In genomic region chr6:106800227-106800557, GRCm38 (mm10) we compare ENCODE assay signal across 8 mouse cellular contexts. TPM values are rescaled to one million over a fixed set of nuclear protein-coding genes. Genes with fewer than 3 reads are reported as not detected.
DNase-seq lines count a peak whose midpoint lies in the region; ATAC-seq and TF ChIP-seq lines count a peak whose summit lies in the region.

No protein-coding gene starts in this region.

- H3K27me3 ChIP-seq in heart, embryonic 15.5 days, result no peaks in the 10 kb centered on the region
- H3K27me3 ChIP-seq in hindbrain, embryonic 11.5 days (ENCODE audit: control insufficient read depth, insufficient read depth, low read length), result no peaks in the 10 kb centered on the region
- no peaks in the 10 kb centered on the region for H3K27me3 ChIP-seq in midbrain, embryonic 10.5 days (ENCODE audit: low read depth, poor library complexity, severe bottlenecking)

- DNase-seq in heart, adult 11 months, result no peak
- DNase-seq in hindbrain, embryonic 11.5 days (ENCODE audit: low spot score), result no peak
- DNase-seq in midbrain, embryonic 10.5 days (ENCODE audit: low spot score), result no peak
- no peak for DNase-seq in right cerebral cortex, postnatal 25 days
- no peak for DNase-seq in adrenal gland, postnatal 4 days (ENCODE audit: low spot score in 2 of 2)
- no peak for DNase-seq in gastrocnemius, postnatal 25 days

- ATAC-seq in heart, embryonic 15.5 days (replicated peaks; ENCODE audit: insufficient number of reproducible peaks, insufficient read depth, low FRiP score, low read depth), result no peak
- no peak for ATAC-seq in hindbrain, embryonic 11.5 days (ENCODE audit: low FRiP score)

- H3K27ac ChIP-seq in heart, embryonic 15.5 days, result no peak overlapping the region
- H3K27ac ChIP-seq in bone marrow, adult 2 months (ENCODE audit: control insufficient read depth, insufficient read depth, low read depth, low read length, poor library complexity), result no peak overlapping the region
- H3K27ac ChIP-seq in hindbrain, embryonic 11.5 days (ENCODE audit: low read depth, low read length), result no peak overlapping the region
- H3K27ac ChIP-seq in midbrain, embryonic 10.5 days (replicated peaks), result peak overlapping the region; percentile 88; the same call in 1 of the 2 replicates

- H3K9ac ChIP-seq in heart, embryonic 15.5 days, result no peak overlapping the region
- H3K9ac ChIP-seq in hindbrain, embryonic 11.5 days (ENCODE audit: low read depth, low read length), result no peak overlapping the region

- no peaks in the 10 kb centered on the region for H3K9me3 ChIP-seq in heart, embryonic 15.5 days (replicated peaks)
- H3K9me3 ChIP-seq in hindbrain, embryonic 11.5 days (ENCODE audit: control insufficient read depth, low read length), result no peaks in the 10 kb centered on the region
- H3K9me3 ChIP-seq in midbrain, embryonic 10.5 days (replicated peaks), result no peaks in the 10 kb centered on the region

- TF ChIP-seq POLR2A in bone marrow, adult 2 months (IDR thresholded peaks at IDR 0.05; ENCODE audit: borderline replicate concordance, control insufficient read depth, low read depth, low read length), result no peak

- WGBS in heart, embryonic 15.5 days, result 56% methylated on average over 5 of the region's 5 CpGs
- 53% methylated on average over 5 of the region's 5 CpGs for WGBS in bone marrow, adult 2 months
- WGBS in hindbrain, embryonic 11.5 days, result 62% methylated on average over 5 of the region's 5 CpGs
- WGBS in midbrain, embryonic 10.5 days, result 58% methylated on average over 5 of the region's 5 CpGs

- peak overlapping the region; percentile 36; the same call in 1 of the 2 replicates for H3K4me2 ChIP-seq in heart, embryonic 15.5 days
- H3K4me2 ChIP-seq in hindbrain, embryonic 11.5 days (replicated peaks; ENCODE audit: low read depth, low read length), result no peak overlapping the region

- H3K4me3 ChIP-seq in heart, embryonic 15.5 days, result peak overlapping the region; percentile 89
- H3K4me3 ChIP-seq in bone marrow, adult 2 months (replicated peaks; ENCODE audit: control insufficient read depth, low read depth, low read length), result peak overlapping the region; percentile 15
- H3K4me3 ChIP-seq in hindbrain, embryonic 11.5 days (ENCODE audit: low read depth, low read length), result peak overlapping the region; percentile 87; the same call in 1 of the 2 replicates
- peak overlapping the region; percentile 92 for H3K4me3 ChIP-seq in midbrain, embryonic 10.5 days

- no peak for TF ChIP-seq CTCF in bone marrow, adult 2 months (IDR thresholded peaks at IDR 0.05; ENCODE audit: control insufficient read depth, insufficient read depth, low read length)

- no peaks in the 10 kb centered on the region for H3K36me3 ChIP-seq in heart, embryonic 15.5 days
- no peaks in the 10 kb centered on the region for H3K36me3 ChIP-seq in hindbrain, embryonic 11.5 days (ENCODE audit: control insufficient read depth, insufficient read depth, low read length)
- peaks cover 6% of the 10 kb centered on the region; the same call in 1 of the 2 replicates for H3K36me3 ChIP-seq in midbrain, embryonic 10.5 days

- H3K4me1 ChIP-seq in heart, embryonic 15.5 days (replicated peaks), result peaks cover 10% of the 10 kb centered on the region
- peaks cover 2% of the 10 kb centered on the region; the same call in 1 of the 2 replicates for H3K4me1 ChIP-seq in bone marrow, adult 2 months (ENCODE audit: control insufficient read depth, insufficient read depth, low read length)
- H3K4me1 ChIP-seq in hindbrain, embryonic 11.5 days (replicated peaks; ENCODE audit: control insufficient read depth, insufficient read depth, low read length), result no peaks in the 10 kb centered on the region; the same call in none of the 2 replicates
- peaks cover 17% of the 10 kb centered on the region for H3K4me1 ChIP-seq in midbrain, embryonic 10.5 days

RNA-seq across cellular contexts. Expression of gene Crbn, which starts 0.3 kb away (rescaled TPM):
- polyA plus RNA-seq in heart, embryonic 15.5 days (2015; fragmentation: Nextera tagmentation; extraction: Ambion mirVana), result 29.4 and 34.4 TPM in 2 replicates
- polyA plus RNA-seq in bone marrow, adult 2 months (2011; ENCODE audit: insufficient read depth, insufficient read length, low replicate concordance, missing spikeins), result 7.4 and 14.3 TPM in 2 replicates
- polyA plus RNA-seq in hindbrain, embryonic 11.5 days (2014; fragmentation: Nextera tagmentation; extraction: Ambion mirVana), result 56.6 and 62.4 TPM in 2 replicates
- polyA plus RNA-seq in midbrain, embryonic 10.5 days (2016; fragmentation: Nextera tagmentation; extraction: Ambion mirVana), result 44.3 and 49.8 TPM in 2 replicates
- 10 to 100 TPM; 70.7 to 71.7 TPM for total RNA-seq in adrenal gland, postnatal 4 days (2021)
- 10 to 100 TPM; 33.6 to 36.4 TPM for total RNA-seq in gastrocnemius, postnatal 25 days (2021)

RNA-seq across cellular contexts. Expression of gene Trnt1, which starts 31.3 kb away (rescaled TPM):
- 40.9 and 43.0 TPM in 2 replicates for polyA plus RNA-seq in heart, embryonic 15.5 days (2015; fragmentation: Nextera tagmentation; extraction: Ambion mirVana)
- polyA plus RNA-seq in bone marrow, adult 2 months (2011; ENCODE audit: insufficient read depth, insufficient read length, low replicate concordance, missing spikeins), result 13.8 and 16.4 TPM in 2 replicates
- polyA plus RNA-seq in hindbrain, embryonic 11.5 days (2014; fragmentation: Nextera tagmentation; extraction: Ambion mirVana), result 77.8 and 80.6 TPM in 2 replicates
- 68.3 and 71.5 TPM in 2 replicates for polyA plus RNA-seq in midbrain, embryonic 10.5 days (2016; fragmentation: Nextera tagmentation; extraction: Ambion mirVana)
- 10 to 100 TPM; 65.1 to 67.3 TPM for total RNA-seq in adrenal gland, postnatal 4 days (2021)
- 10 to 100 TPM; 19.9 to 20.6 TPM for total RNA-seq in gastrocnemius, postnatal 25 days (2021)

RNA-seq across cellular contexts. Expression of gene Il5ra, which starts 51.4 kb away (rescaled TPM):
- polyA plus RNA-seq in heart, embryonic 15.5 days (2015; fragmentation: Nextera tagmentation; extraction: Ambion mirVana), result 0.56 TPM in 1 of 2 replicates, not detected in the other
- 0.63 and 1.5 TPM in 2 replicates for polyA plus RNA-seq in bone marrow, adult 2 months (2011; ENCODE audit: insufficient read depth, insufficient read length, low replicate concordance, missing spikeins)
- not detected in 2 replicates for polyA plus RNA-seq in hindbrain, embryonic 11.5 days (2014; fragmentation: Nextera tagmentation; extraction: Ambion mirVana)
- polyA plus RNA-seq in midbrain, embryonic 10.5 days (2016; fragmentation: Nextera tagmentation; extraction: Ambion mirVana), result not detected in 2 replicates
- not detected for total RNA-seq in adrenal gland, postnatal 4 days (2021)
- total RNA-seq in gastrocnemius, postnatal 25 days (2021), result not detected

Comparison
In these comparisons a context has a peak if more than half of its experiments do, and no peak if none do; other contexts are left out.
1. H3K4me3 ChIP-seq: peak in every context shown above with its lines; median percentile 92 in midbrain, embryonic 10.5 days; 89 in heart, embryonic 15.5 days; 87 in hindbrain, embryonic 11.5 days; 15 in bone marrow, adult 2 months.